Mouse (Mus musculus): Measurements from ENCODE around the gene Pdk1.

DNA sequence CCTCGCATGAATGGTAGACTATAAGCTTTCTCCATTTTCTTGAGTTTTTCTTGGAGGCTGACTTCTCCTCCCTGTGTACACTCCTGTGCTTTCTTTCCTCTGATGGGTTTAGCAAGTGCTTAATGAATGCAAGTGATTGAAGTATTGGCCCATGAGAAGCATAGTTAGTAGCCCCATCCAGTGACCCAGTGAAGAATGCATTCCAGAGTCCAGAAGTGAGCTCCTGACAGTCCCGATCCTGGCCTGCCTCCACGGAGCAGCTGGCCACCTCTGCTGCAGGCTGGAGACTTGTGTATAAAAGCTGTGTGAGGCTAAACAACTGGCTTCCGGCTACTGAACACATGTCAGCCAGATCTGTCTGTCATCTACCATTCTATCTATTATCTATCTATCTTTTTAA lies 35.8 kb upstream of the Pdk1 start:
- no peak for TF ChIP-seq CTCF (conservative IDR thresholded peaks at IDR 0.05; ENCODE audit: low read length)
- TF ChIP-seq POU5F1 (IDR thresholded peaks at IDR 0.05; ENCODE audit: borderline replicate concordance, low read length), result no peak
- TF ChIP-seq NANOG (IDR thresholded peaks at IDR 0.05; ENCODE audit: borderline replicate concordance, low read length), result no peak

Measured in E14TG2a.4 (cell line).